Mouse (Mus musculus): ENCODE data around the gene Trim15.

- TF ChIP-seq CTCF (IDR thresholded peaks at IDR 0.05; ENCODE audit: borderline replicate concordance, extremely low read depth, insufficient read depth, insufficient read length) = no peak
- no peak for TF ChIP-seq POLR2A (IDR thresholded peaks at IDR 0.05; ENCODE audit: borderline replicate concordance, extremely low read depth, insufficient read depth, insufficient read length, poor library complexity, severe bottlenecking)
Measured at GRCm38 (mm10) chr17:36897065-36897464, 30.1 kb upstream of the Trim15 start.

All from brain, embryonic 14.5 days (tissue).